Mouse (Mus musculus) hindbrain, embryonic 14.5 days (tissue): ENCODE results near the gene Bcl2. TPM values are rescaled to one million over a fixed set of nuclear protein-coding genes. Genes with fewer than 3 reads are reported as not detected.
A peak's percentile ranks its signal among the peaks of the same experiment; 100 is the strongest.

Source experiments
- ATAC-seq: fragments of 200-750 bp; cut with Nextera tagmentation; 2 replicates; pipeline ENCODE4 v1.8.0; 2017; ENCODE audit warnings: moderate number of reproducible peaks, mild to moderate bottlenecking, moderate TSS enrichment, moderate library complexity; ENCODE audit not compliant: low FRiP score
- DNase-seq: peaks from one replicate; pipeline ENCODE4 v3.0.0-alpha.2; 2015; ENCODE audit warnings: low spot score
- H3K27ac ChIP-seq: fragments of 300-500 bp; sonication (generic); 2 replicates; pipeline ENCODE4 v1.5.1; 2014; ENCODE audit warnings: mild to moderate bottlenecking, moderate library complexity
- H3K27me3 ChIP-seq: fragments of 300-500 bp; sonication (generic); 2 replicates; pipeline ENCODE4 v1.6.1; 2014; ENCODE audit warnings: mild to moderate bottlenecking, low read length, mixed read lengths; ENCODE audit not compliant: control insufficient read depth, insufficient read depth
- H3K36me3 ChIP-seq: fragments of 300-500 bp; sonication (generic); replicated peaks from 2 replicates; pipeline ENCODE4 v1.6.1; 2014; ENCODE audit not compliant: control insufficient read depth, insufficient read depth
- H3K4me1 ChIP-seq: fragments of 300-500 bp; sonication (generic); replicated peaks from 2 replicates; pipeline ENCODE4 v1.6.1; 2014; ENCODE audit warnings: antibody characterized with exemption, low read length, mixed read lengths; ENCODE audit not compliant: control insufficient read depth, insufficient read depth
- H3K4me2 ChIP-seq: fragments of 300-500 bp; sonication (generic); replicated peaks from 2 replicates; pipeline ENCODE4 v1.6.1; 2014; ENCODE audit warnings: mild to moderate bottlenecking, moderate library complexity
- H3K4me3 ChIP-seq: fragments of 300-500 bp; sonication (generic); replicated peaks from 2 replicates; pipeline ENCODE4 v1.5.1; 2014; ENCODE audit warnings: mild to moderate bottlenecking, low read length
- H3K9ac ChIP-seq: fragments of 300-500 bp; sonication (generic); 2 replicates; pipeline ENCODE4 v1.6.1; 2014
- H3K9me3 ChIP-seq: fragments of 300-500 bp; sonication (generic); 2 replicates; pipeline ENCODE4 v1.6.1; 2016; ENCODE audit warnings: low read length; ENCODE audit not compliant: control insufficient read depth
- WGBS: fragments of 180-500 bp; shearing (Covaris S2); extraction: QIAGEN DNeasy Blood & Tissue Kit; methylation state at CpG from one replicate; pipeline ENCODE4 v1.1.7; 2014; 5-methylcytosine and 5-hydroxymethylcytosine counted together
- polyA plus RNA-seq: library from polyadenylated mRNA; unstranded; fragments of >200 nt; fragmentation: Nextera tagmentation; extraction: Ambion mirVana; gene quantifications from 2 replicates; pipeline ENCODE4 v1.2.1, GENCODE M21; 2014

Gene Bcl2
- polyA plus RNA-seq, 1 experiment from 2014 or later, result 11.9 TPM

- H3K27me3 ChIP-seq, result no peaks in the 10 kb centered on the region
- no peak overlapping the region for H3K4me3 ChIP-seq
- ATAC-seq, result no peak
- no peak for DNase-seq
- H3K36me3 ChIP-seq, result no peaks in the 10 kb centered on the region
- no peak overlapping the region for H3K27ac ChIP-seq
- no peak overlapping the region for H3K4me2 ChIP-seq
- no peak overlapping the region for H3K9ac ChIP-seq
- 86% methylated on average over 4 of the region's 4 CpGs for WGBS
- H3K9me3 ChIP-seq, result no peaks in the 10 kb centered on the region
- peaks cover 8% of the 10 kb centered on the region for H3K4me1 ChIP-seq
Measured at GRCm38 (mm10) chr1:106587866-106588470, 126.1 kb downstream of the Bcl2 start.

GRCm38 (mm10) chr1:106586761-106587160 is 127.3 kb downstream of the Bcl2 start:
- Histone ChIP-seq H3K4me3 (no peak overlapping the region), H3K27ac (no peak overlapping the region), H3K9ac (no peak overlapping the region), H3K4me2 (no peak overlapping the region), H3K36me3 (no peaks in the 10 kb centered on the region), H3K27me3 (no peaks in the 10 kb centered on the region), H3K4me1 (peaks cover 8% of the 10 kb centered on the region), H3K9me3 (no peaks in the 10 kb centered on the region)
- DNase-seq (no peak), ATAC-seq (no peak)
- 88% methylated on average over 6 of the region's 6 CpGs for WGBS

DNA sequence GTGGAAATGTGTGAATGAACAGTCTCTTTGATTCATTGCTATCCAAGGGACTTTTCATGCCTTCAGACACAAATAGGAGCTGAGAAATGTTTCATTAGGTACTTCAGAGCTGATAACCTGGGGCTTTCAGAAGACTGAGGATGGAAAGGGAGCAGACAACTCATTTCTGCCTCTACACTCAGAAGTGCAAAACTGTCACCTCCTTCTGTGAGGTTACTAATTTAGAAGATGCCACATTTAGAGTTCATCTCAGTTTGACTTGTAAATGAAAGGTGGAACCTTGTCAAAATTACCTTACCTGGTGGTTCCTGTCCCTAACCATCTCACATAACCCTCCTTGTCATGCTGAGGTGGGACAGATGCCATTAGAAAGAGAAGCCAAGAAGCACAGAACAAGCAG is 128.7 kb downstream of the Bcl2 start:
- no peak overlapping the region for H3K4me3 ChIP-seq
- no peaks in the 10 kb centered on the region for H3K9me3 ChIP-seq
- no peak for DNase-seq
- H3K9ac ChIP-seq, result no peak overlapping the region
- no peaks in the 10 kb centered on the region for H3K27me3 ChIP-seq
- no peak for ATAC-seq
- H3K4me1 ChIP-seq, result peaks cover 8% of the 10 kb centered on the region
- no peaks in the 10 kb centered on the region for H3K36me3 ChIP-seq
- H3K27ac ChIP-seq, result peak overlapping the region; percentile 60
- no peak overlapping the region for H3K4me2 ChIP-seq

DNA sequence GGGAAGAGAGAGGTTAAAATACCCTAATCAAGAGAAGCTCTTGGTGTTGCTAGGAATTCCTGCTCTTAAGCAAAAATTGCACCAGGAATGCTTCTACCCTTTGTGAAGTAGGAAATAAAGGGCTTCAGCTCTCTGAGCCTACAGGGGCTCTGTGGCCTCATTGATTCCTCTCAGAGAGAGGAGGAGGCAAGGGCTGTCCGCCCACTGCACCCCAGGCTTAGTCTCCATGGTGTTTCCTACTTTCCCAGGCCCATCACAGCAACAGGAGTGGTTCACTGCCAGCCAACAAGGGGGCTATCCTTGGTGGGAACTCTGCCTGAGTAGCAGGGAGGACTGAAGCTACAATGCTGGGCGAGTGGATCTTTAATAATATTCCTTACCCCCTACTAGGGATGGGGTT is 129.2 kb downstream of the Bcl2 start:
- Histone ChIP-seq H3K27me3 (no peaks in the 10 kb centered on the region), H3K27ac (peak overlapping the region; percentile 76), H3K9ac (no peak overlapping the region), H3K4me1 (peaks cover 8% of the 10 kb centered on the region), H3K36me3 (no peaks in the 10 kb centered on the region), H3K9me3 (no peaks in the 10 kb centered on the region), H3K4me3 (no peak overlapping the region), H3K4me2 (no peak overlapping the region)
- ATAC-seq (peak; percentile 81), DNase-seq (peak; percentile 36)
- WGBS, result 38% methylated on average over 2 of the region's 2 CpGs

GRCm38 (mm10) chr1:106584273-106584672 is 129.8 kb downstream of the Bcl2 start:
- Histone ChIP-seq H3K4me2 (no peak overlapping the region), H3K36me3 (no peaks in the 10 kb centered on the region), H3K4me1 (peaks cover 8% of the 10 kb centered on the region), H3K27ac (peak overlapping the region; percentile 76), H3K9me3 (no peaks in the 10 kb centered on the region), H3K9ac (no peak overlapping the region), H3K4me3 (no peak overlapping the region), H3K27me3 (no peaks in the 10 kb centered on the region)
- DNase-seq (no peak), ATAC-seq (no peak)
- WGBS, result 72% methylated on average over 4 of the region's 4 CpGs

DNA sequence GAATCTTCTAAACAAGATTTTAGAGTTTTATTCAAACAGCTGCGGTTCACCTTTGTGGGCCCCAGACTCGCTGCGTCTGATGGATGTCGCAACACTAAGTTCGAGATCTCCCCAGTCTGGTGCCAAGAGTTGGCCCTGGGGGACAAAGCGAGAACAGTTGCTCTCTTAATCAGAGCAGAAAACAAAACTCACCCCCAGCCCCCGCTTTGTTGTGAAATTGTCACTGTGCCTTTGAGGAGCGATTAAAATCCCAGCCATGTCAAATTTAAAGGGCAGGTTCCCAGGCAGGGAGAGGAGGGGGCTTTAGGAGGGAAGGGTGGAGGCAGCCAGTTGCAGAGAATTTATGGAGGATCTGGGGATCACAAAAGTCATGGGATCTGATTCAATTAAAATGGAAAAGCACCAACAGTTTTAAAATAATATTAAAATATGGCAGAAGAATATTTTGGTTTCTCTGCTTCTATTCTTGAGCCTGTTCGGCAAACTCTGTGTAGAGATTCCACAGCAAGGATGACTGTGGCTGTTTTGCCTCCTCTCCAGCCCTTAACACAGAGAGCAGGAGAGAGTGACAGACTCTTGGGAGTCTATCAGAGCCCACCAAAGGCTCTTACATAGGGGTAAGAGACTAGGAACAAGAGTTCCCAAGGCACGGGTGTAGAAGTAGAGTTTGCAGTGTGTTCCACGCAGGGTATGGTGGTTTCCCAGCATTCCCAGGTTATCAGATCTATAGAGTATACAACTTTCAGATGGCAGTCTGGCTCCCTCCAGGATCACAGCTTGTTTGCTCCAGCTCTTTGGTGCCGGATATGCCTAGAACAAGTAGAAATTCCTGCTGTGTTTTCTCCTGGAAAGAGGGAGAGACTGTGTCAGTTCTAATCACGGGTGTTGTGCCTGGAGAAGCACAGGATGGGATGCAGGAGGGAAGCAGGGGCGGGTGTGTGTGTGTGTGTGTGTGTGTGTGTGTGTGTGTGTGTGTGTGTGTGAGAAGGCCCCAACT is 130.5 kb downstream of the Bcl2 start:
- Histone ChIP-seq H3K27ac (peak overlapping the region; percentile 76), H3K36me3 (no peaks in the 10 kb centered on the region), H3K4me2 (no peak overlapping the region), H3K27me3 (no peaks in the 10 kb centered on the region), H3K4me1 (peaks cover 8% of the 10 kb centered on the region), H3K9me3 (no peaks in the 10 kb centered on the region), H3K9ac (no peak overlapping the region), H3K4me3 (no peak overlapping the region)
- WGBS, result 45% methylated on average over 14 of the region's 14 CpGs
- no peak for DNase-seq
- peak; percentile 61; the same call in 1 of the 2 replicates for ATAC-seq

- no peak overlapping the region for H3K9ac ChIP-seq
- H3K4me2 ChIP-seq, result no peak overlapping the region
- H3K9me3 ChIP-seq, result no peaks in the 10 kb centered on the region
- no peaks in the 10 kb centered on the region for H3K27me3 ChIP-seq
- no peak overlapping the region for H3K4me3 ChIP-seq
- H3K27ac ChIP-seq, result 0 out of 2 replicates have a peak overlapping the region, but pooled peaks have one; percentile 76
- no peak for ATAC-seq
- H3K36me3 ChIP-seq, result no peaks in the 10 kb centered on the region
- WGBS, result 64% methylated on average over 3 of the region's 3 CpGs
- peaks cover 8% of the 10 kb centered on the region for H3K4me1 ChIP-seq
- no peak for DNase-seq
Measured at GRCm38 (mm10) chr1:106582810-106583209, 131.3 kb downstream of the Bcl2 start.

GRCm38 (mm10) chr1:106581812-106582211 is 132.3 kb downstream of the Bcl2 start:
- ATAC-seq (no peak), DNase-seq (no peak)

GRCm38 (mm10) chr1:106579768-106580167 is 134.3 kb downstream of the Bcl2 start:
- H3K9me3 ChIP-seq, result no peaks in the 10 kb centered on the region
- H3K27ac ChIP-seq, result no peak overlapping the region
- peaks cover 8% of the 10 kb centered on the region for H3K4me1 ChIP-seq
- DNase-seq, result no peak
- H3K36me3 ChIP-seq, result no peaks in the 10 kb centered on the region
- no peak overlapping the region for H3K4me2 ChIP-seq
- H3K4me3 ChIP-seq, result no peak overlapping the region
- H3K27me3 ChIP-seq, result no peaks in the 10 kb centered on the region
- no peak overlapping the region for H3K9ac ChIP-seq
- WGBS, result 95% methylated on average over 1 of the region's 1 CpGs
- no peak for ATAC-seq

More at GRCm38 (mm10) chr1:106581812-106582211, 132.3 kb downstream of the Bcl2 start:
- no peaks in the 10 kb centered on the region for H3K9me3 ChIP-seq
- H3K27ac ChIP-seq, result no peak overlapping the region
- H3K9ac ChIP-seq, result no peak overlapping the region
- H3K4me2 ChIP-seq, result no peak overlapping the region
- H3K4me3 ChIP-seq, result no peak overlapping the region
- 67% methylated on average over 2 of the region's 2 CpGs for WGBS
- H3K27me3 ChIP-seq, result no peaks in the 10 kb centered on the region
- no peaks in the 10 kb centered on the region for H3K36me3 ChIP-seq
- H3K4me1 ChIP-seq, result peaks cover 8% of the 10 kb centered on the region
